Mouse (Mus musculus) embryonic fibroblast, embryonic 13.5 days (primary cell): Measurements from ENCODE around the gene Macrod1.

Source experiments
- CTCF ChIP-seq: IDR thresholded peaks from 2 replicates; pipeline ENCODE4 v1.5.1; 2011; ENCODE audit warnings: mild to moderate bottlenecking, control low read depth, low read length, moderate library complexity, borderline replicate concordance; ENCODE audit not compliant: insufficient read depth
- POLR2A ChIP-seq: IDR thresholded peaks from 2 replicates; pipeline ENCODE4 v1.6.1; 2011; ENCODE audit warnings: low read depth, mild to moderate bottlenecking, control low read depth, low read length, moderate library complexity

- TF ChIP-seq POLR2A (no peak), CTCF (no peak)
These were observed 180.1 kb downstream of the Macrod1 start for GRCm38 (mm10) chr19:7236742-7237141.
